Mouse (Mus musculus) CH12.LX (cell line): Measurements from ENCODE around the gene Tmem164.

Experiments
- CTCF ChIP-seq, 2 experiments: IDR thresholded peaks in 1 of 2; conservative IDR thresholded peaks in 1 of 2; 2 replicates each; pipeline ENCODE4 v1.5.1; 2011 to 2012; ENCODE audit warnings: low read depth in 2 of 2, low read length in 2 of 2, improper control_type of control experiment in 1 of 2, inconsistent platforms in 1 of 2, mild to moderate bottlenecking in 1 of 2, moderate library complexity in 1 of 2
- MAX ChIP-seq: IDR thresholded peaks from 2 replicates; pipeline ENCODE4 v1.6.1; 2011; ENCODE audit warnings: low read length, improper control_type of control experiment
- POLR2A ChIP-seq: IDR thresholded peaks from 2 replicates; pipeline ENCODE4 v1.6.1; 2011; ENCODE audit warnings: low read depth, mild to moderate bottlenecking, improper control_type of control experiment, low read length

GRCm38 (mm10) chrX:142664704-142665422 is 16.3 kb upstream of the Tmem164 start:
- TF ChIP-seq POLR2A (no peak), CTCF (conservative IDR thresholded peaks at IDR 0.05 in 1 of 2, IDR thresholded peaks at IDR 0.05 in 1 of 2; ENCODE audit: low read depth in 2 of 2, low read length in 2 of 2) (no peak), MAX (no peak)
